In genomic region chr1:192520836-192521435, GRCm38 (mm10) we compare ENCODE assay signal across 10 mouse cellular contexts.
DNase-seq lines count a peak whose midpoint lies in the region; ATAC-seq and TF ChIP-seq lines count a peak whose summit lies in the region.
"Had no signal": no experiment of that assay in that cellular context is flagged by ENCODE, and none has a peak within 500 bp of the region (broad histone marks: within the 10 kb centered on the region; RNA-seq: fewer than 3 reads in every experiment).

No protein-coding gene starts in this region.

- H3K4me2 ChIP-seq in kidney, embryonic 14.5 days (replicated peaks; ENCODE audit: low read depth, low read length) = no peak overlapping the region
- H3K4me2 ChIP-seq in hindbrain, embryonic 12.5 days (replicated peaks) = 0 out of 2 replicates have a peak overlapping the region, but pooled peaks have one; percentile 4
- no peak overlapping the region for H3K4me2 ChIP-seq in midbrain, postnatal 0 days (ENCODE audit: low read depth, low read length, poor library complexity, severe bottlenecking)

- H3K4me3 ChIP-seq in kidney, embryonic 14.5 days (ENCODE audit: low read length) = no peak overlapping the region
- no peak overlapping the region for H3K4me3 ChIP-seq in hindbrain, embryonic 12.5 days
- H3K4me3 ChIP-seq in midbrain, postnatal 0 days (ENCODE audit: low read depth, low read length) = no peak overlapping the region

- ATAC-seq in kidney, embryonic 14.5 days (ENCODE audit: low FRiP score, low TSS enrichment) = peak; percentile 61; the same call in 1 of the 2 replicates
- no peak; the same call in 1 of the 2 replicates for ATAC-seq in hindbrain, embryonic 12.5 days (ENCODE audit: low FRiP score)
- ATAC-seq in midbrain, postnatal 0 days (ENCODE audit: low FRiP score) = no peak
- ATAC-seq: intestine, embryonic 16.5 days had no signal

- H3K27me3 ChIP-seq in kidney, embryonic 14.5 days (ENCODE audit: control insufficient read depth, insufficient read depth, low read length) = no peaks in the 10 kb centered on the region
- H3K27me3 ChIP-seq in hindbrain, embryonic 12.5 days = peaks cover 3% of the 10 kb centered on the region; the same call in 1 of the 2 replicates
- no peaks in the 10 kb centered on the region for H3K27me3 ChIP-seq in midbrain, postnatal 0 days (ENCODE audit: insufficient read depth, low read length)

- H3K4me1 ChIP-seq in kidney, embryonic 14.5 days (ENCODE audit: control insufficient read depth, insufficient read depth, low read length) = no peaks in the 10 kb centered on the region
- H3K4me1 ChIP-seq in hindbrain, embryonic 12.5 days = peaks cover 44% of the 10 kb centered on the region
- peaks cover 3% of the 10 kb centered on the region for H3K4me1 ChIP-seq in midbrain, postnatal 0 days (ENCODE audit: insufficient read depth, low read length)

- 16% methylated on average over 13 of the region's 13 CpGs for WGBS in kidney, embryonic 14.5 days
- 49% methylated on average over 13 of the region's 13 CpGs for WGBS in hindbrain, embryonic 12.5 days
- 29% methylated on average over 13 of the region's 13 CpGs for WGBS in midbrain, postnatal 0 days

- H3K36me3 ChIP-seq in kidney, embryonic 14.5 days (ENCODE audit: control insufficient read depth, insufficient read depth, low read length) = no peaks in the 10 kb centered on the region
- no peaks in the 10 kb centered on the region for H3K36me3 ChIP-seq in hindbrain, embryonic 12.5 days
- no peaks in the 10 kb centered on the region for H3K36me3 ChIP-seq in midbrain, postnatal 0 days (ENCODE audit: insufficient read depth, low read length)

- TF ChIP-seq CTCF in midbrain, postnatal 0 days (IDR thresholded peaks at IDR 0.05) = no peak

- H3K9ac ChIP-seq in kidney, embryonic 14.5 days (ENCODE audit: low read depth, low read length) = no peak overlapping the region
- H3K9ac ChIP-seq in hindbrain, embryonic 12.5 days = no peak overlapping the region
- H3K9ac ChIP-seq in midbrain, postnatal 0 days (replicated peaks; ENCODE audit: low read length, poor library complexity, severe bottlenecking) = no peak overlapping the region

- no peak overlapping the region for H3K27ac ChIP-seq in kidney, embryonic 14.5 days (ENCODE audit: low read depth, low read length)
- H3K27ac ChIP-seq in hindbrain, embryonic 12.5 days = no peak overlapping the region; the same call in 1 of the 2 replicates
- H3K27ac ChIP-seq in midbrain, postnatal 0 days (ENCODE audit: low read depth, low read length) = no peak overlapping the region

- no peaks in the 10 kb centered on the region for H3K9me3 ChIP-seq in kidney, embryonic 14.5 days (ENCODE audit: control insufficient read depth, low read length)
- no peaks in the 10 kb centered on the region for H3K9me3 ChIP-seq in hindbrain, embryonic 12.5 days (replicated peaks)
- H3K9me3 ChIP-seq in midbrain, postnatal 0 days (ENCODE audit: low read length) = no peaks in the 10 kb centered on the region

- no peak for DNase-seq in kidney, adult 18-20 months
- DNase-seq in heart, adult 9 months (ENCODE audit: low spot score in 2 of 2) = peak; percentile 30 to 40
- peak; percentile 62 for DNase-seq in midbrain, postnatal 0 days (ENCODE audit: low spot score)
- no peak for DNase-seq in yolk sac, embryonic 10.5 days (ENCODE audit: low spot score)
- no peak for DNase-seq in c-Kit-positive CD71-positive TER-119-positive erythroid progenitor cells, embryonic 14.5 days (ENCODE audit: low spot score)
- DNase-seq: adrenal gland, postnatal 14 days; lung, adult 18-20 months had no signal

Comparison
In these comparisons a context has a peak if more than half of its experiments do, and no peak if none do; other contexts are left out.
1. DNase-seq: peak in heart, adult 9 months (2 of 2) and midbrain, postnatal 0 days (single experiment); none in kidney, adult 18-20 months (single experiment), yolk sac, embryonic 10.5 days (single experiment) and c-Kit-positive CD71-positive TER-119-positive erythroid progenitor cells, embryonic 14.5 days (single experiment).